12 mouse cellular contexts compared by ENCODE assay signal in genomic region chr9:65742777-65743176, GRCm38 (mm10).
"Had no signal": no experiment of that assay in that cellular context is flagged by ENCODE, and none has a peak within 500 bp of the region (broad histone marks: within the 10 kb centered on the region; RNA-seq: fewer than 3 reads in every experiment).

No protein-coding gene starts in this region.

- H3K36me3 ChIP-seq: limb, embryonic 15.5 days had no signal

- H3K9ac ChIP-seq: kidney, embryonic 15.5 days; limb, embryonic 15.5 days; liver, embryonic 12.5 days; lung, embryonic 14.5 days had no signal

- DNase-seq: kidney, adult 2 months; kidney, postnatal 14 days; layer of hippocampus, postnatal 36 days; lung, embryonic 14.5 days; lung, postnatal 14 days; right cerebral cortex, adult 18-20 months; right cerebral cortex, postnatal 25 days; thymus, postnatal 36 days had no signal

- H3K27me3 ChIP-seq: kidney, embryonic 15.5 days; limb, embryonic 15.5 days; liver, embryonic 12.5 days had no signal

- H3K4me2 ChIP-seq: kidney, embryonic 15.5 days; limb, embryonic 15.5 days; liver, embryonic 12.5 days; lung, embryonic 14.5 days had no signal

- H3K27ac ChIP-seq: kidney, embryonic 15.5 days; limb, embryonic 15.5 days; liver, embryonic 12.5 days had no signal

- H3K4me3 ChIP-seq: kidney, embryonic 15.5 days; limb, embryonic 15.5 days; liver, embryonic 12.5 days had no signal

- ATAC-seq: intestine, embryonic 16.5 days; liver, embryonic 12.5 days had no signal

- H3K9me3 ChIP-seq: kidney, embryonic 15.5 days; limb, embryonic 15.5 days; liver, embryonic 12.5 days had no signal
